Mouse (Mus musculus): ENCODE measurements around the gene Acoxl.

Acoxl gene

GRCm38 (mm10) chr2:127838576-127838975 lies at the start of gene Acoxl:
Gene Acoxl, plus strand, starts transcription at chr2:127838876.
- DNase-seq (ENCODE audit: low spot score): no peak

- no peak for DNase-seq (ENCODE audit: low spot score)
These were observed 49.5 kb upstream of the Acoxl start for GRCm38 (mm10) chr2:127789138-127789537.

GRCm38 (mm10) chr2:127789651-127790270 lies 48.9 kb upstream of the Acoxl start:
- no peak for DNase-seq (ENCODE audit: low spot score)

- peak; percentile 87 for DNase-seq (ENCODE audit: low spot score)
These were observed 46.6 kb upstream of the Acoxl start, which contains the start of gene Mtln for GRCm38 (mm10) chr2:127791919-127792603. Gene Mtln, minus strand, starts transcription at chr2:127792488.

- peak; percentile 98 for DNase-seq (ENCODE audit: low spot score)
These were observed 7.1 kb upstream of the Acoxl start, which contains the start of gene Bub1 for GRCm38 (mm10) chr2:127831401-127832102. Gene Bub1, minus strand, starts transcription at chr2:127831865.

- DNase-seq (ENCODE audit: low spot score): no peak
These were observed 6.4 kb upstream of the Acoxl start for GRCm38 (mm10) chr2:127832103-127832832.

GRCm38 (mm10) chr2:127832833-127833190 lies 5.9 kb upstream of the Acoxl start:
- no peak for DNase-seq (ENCODE audit: low spot score)

GRCm38 (mm10) chr2:127839425-127839824 lies 749 bp downstream of the Acoxl start:
- no peak for DNase-seq (ENCODE audit: low spot score)

- DNase-seq (ENCODE audit: low spot score): no peak
These were observed 2.7 kb downstream of the Acoxl start for GRCm38 (mm10) chr2:127841402-127841801.

- no peak for DNase-seq (ENCODE audit: low spot score)
These were observed 3.7 kb downstream of the Acoxl start for GRCm38 (mm10) chr2:127842421-127842820.

GRCm38 (mm10) chr2:127845346-127845982 lies 6.8 kb downstream of the Acoxl start:
- DNase-seq (ENCODE audit: low spot score): no peak

- DNase-seq (ENCODE audit: low spot score): no peak
These were observed 7.3 kb downstream of the Acoxl start for GRCm38 (mm10) chr2:127846008-127846407.

GRCm38 (mm10) chr2:127846571-127846970 lies 7.9 kb downstream of the Acoxl start:
- no peak for DNase-seq (ENCODE audit: low spot score)

GRCm38 (mm10) chr2:127850371-127850770 lies 11.7 kb downstream of the Acoxl start:
- no peak for DNase-seq (ENCODE audit: low spot score)

- peak; percentile 60 for DNase-seq (ENCODE audit: low spot score)
These were observed 15.8 kb downstream of the Acoxl start for GRCm38 (mm10) chr2:127854332-127854991.

- no peak for DNase-seq (ENCODE audit: low spot score)
These were observed 25.7 kb downstream of the Acoxl start for GRCm38 (mm10) chr2:127864381-127864780.

- DNase-seq (ENCODE audit: low spot score): no peak
These were observed 42.4 kb downstream of the Acoxl start for GRCm38 (mm10) chr2:127881063-127881462.

- peak; percentile 93 for DNase-seq (ENCODE audit: low spot score)
These were observed 50.8 kb downstream of the Acoxl start for GRCm38 (mm10) chr2:127889432-127889831.

GRCm38 (mm10) chr2:127889979-127890378 lies 51.3 kb downstream of the Acoxl start:
- no peak for DNase-seq (ENCODE audit: low spot score)

GRCm38 (mm10) chr2:127890526-127890925 lies 51.9 kb downstream of the Acoxl start:
- DNase-seq (ENCODE audit: low spot score): no peak

GRCm38 (mm10) chr2:127891056-127891455 lies 52.4 kb downstream of the Acoxl start:
- no peak for DNase-seq (ENCODE audit: low spot score)

Data from testis, postnatal 10 days (tissue).